Mouse (Mus musculus): ENCODE data around the gene Lrsam1.
A peak's percentile ranks its signal among the peaks of the same experiment; 100 is the strongest.

GRCm38 (mm10) chr2:32981725-32982271, 20.4 kb upstream of the Lrsam1 start, which contains the start of gene Slc2a8:
- TF ChIP-seq CTCF (IDR thresholded peaks at IDR 0.05; ENCODE audit: borderline replicate concordance, insufficient read depth, low read depth, low read length): no peak
- TF ChIP-seq POLR2A (IDR thresholded peaks at IDR 0.05; ENCODE audit: borderline replicate concordance, insufficient read depth, low read length): peak; percentile 91

All from cerebellum, adult 2 months (tissue).